Mouse (Mus musculus) lung, embryonic 14.5 days (tissue): ENCODE data around the gene Tmprss13. TPM values are rescaled to one million over a fixed set of nuclear protein-coding genes. Genes with fewer than 3 reads are reported as not detected.
A peak's percentile ranks its signal among the peaks of the same experiment; 100 is the strongest.

Experiments
- ATAC-seq: fragments of 200-750 bp; cut with Nextera tagmentation; 2 replicates; pipeline ENCODE4 v1.8.0; 2017; ENCODE audit warnings: mild to moderate bottlenecking, moderate TSS enrichment, moderate library complexity; ENCODE audit not compliant: insufficient read depth
- DNase-seq: peaks from one replicate; pipeline ENCODE4 v3.0.0-alpha.2; 2015
- H3K27ac ChIP-seq: fragments of 300-500 bp; sonication (generic); 2 replicates; pipeline ENCODE4 v1.5.1; 2014; ENCODE audit warnings: low read depth, mild to moderate bottlenecking, moderate library complexity
- H3K27me3 ChIP-seq: fragments of 300-500 bp; sonication (generic); 2 replicates; pipeline ENCODE4 v1.6.1; 2014; ENCODE audit warnings: low read length, control low read depth; ENCODE audit not compliant: insufficient read depth
- H3K36me3 ChIP-seq: fragments of 300-500 bp; sonication (generic); 2 replicates; pipeline ENCODE4 v1.6.1; 2014; ENCODE audit warnings: control low read depth; ENCODE audit not compliant: insufficient read depth
- H3K4me1 ChIP-seq: fragments of 300-500 bp; sonication (generic); 2 replicates; pipeline ENCODE4 v1.6.1; 2014; ENCODE audit warnings: antibody characterized with exemption, control low read depth; ENCODE audit not compliant: insufficient read depth
- H3K4me2 ChIP-seq: fragments of 300-500 bp; sonication (generic); 2 replicates; pipeline ENCODE4 v1.6.1; 2014; ENCODE audit warnings: mild to moderate bottlenecking
- H3K4me3 ChIP-seq: fragments of 300-500 bp; sonication (generic); 2 replicates; pipeline ENCODE4 v1.5.1; 2014; ENCODE audit warnings: low read depth, low read length
- H3K9ac ChIP-seq: fragments of 300-500 bp; sonication (generic); 2 replicates; pipeline ENCODE4 v1.6.1; 2014
- H3K9me3 ChIP-seq: fragments of 300-500 bp; sonication (generic); 2 replicates; pipeline ENCODE4 v1.6.1; 2016; ENCODE audit warnings: low read depth, low read length, control low read depth
- CTCF ChIP-seq: IDR thresholded peaks from 2 replicates; pipeline ENCODE4 v1.5.1; 2016; ENCODE audit warnings: antibody characterized with exemption, low read depth
- WGBS: fragments of 180-500 bp; shearing (Covaris S2); extraction: QIAGEN DNeasy Blood & Tissue Kit; methylation state at CpG from one replicate; pipeline ENCODE4 v1.1.7; 2014; 5-methylcytosine and 5-hydroxymethylcytosine counted together
- polyA plus RNA-seq: library from polyadenylated mRNA; unstranded; fragments of >200 nt; fragmentation: Nextera tagmentation; extraction: Ambion mirVana; gene quantifications from 2 replicates; pipeline ENCODE4 v1.2.1, GENCODE M21; 2014

The Tmprss13 gene
- polyA plus RNA-seq, 1 experiment from 2014 or later: 0.12 TPM

- under 1% methylated on average over 28 of the region's 28 CpGs for WGBS
- no peaks in the 10 kb centered on the region for H3K9me3 ChIP-seq
- no peaks in the 10 kb centered on the region for H3K36me3 ChIP-seq
- H3K27me3 ChIP-seq: no peaks in the 10 kb centered on the region
- peak; percentile 76 for DNase-seq
- H3K4me3 ChIP-seq: peak within 1 kb of the TSS; percentile 58
- TF ChIP-seq CTCF: no peak
- H3K4me1 ChIP-seq: peaks cover 6% of the 10 kb centered on the region; the same call in 1 of the 2 replicates
- peak within 1 kb of the TSS; percentile 90 for H3K4me2 ChIP-seq
- H3K9ac ChIP-seq: peak within 1 kb of the TSS; percentile 59
- peak within 1 kb of the TSS; percentile 24; the same call in 1 of the 2 replicates for H3K27ac ChIP-seq
- peak; percentile 82 for ATAC-seq
These were observed 51.2 kb downstream of the Tmprss13 start, which contains the start of gene Fxyd6 for GRCm38 (mm10) chr9:45370117-45370561. Gene Fxyd6 (plus strand): TSS chr9:45370185.

GRCm38 (mm10) chr9:45370616-45371336 lies 51.9 kb downstream of the Tmprss13 start:
- TF ChIP-seq CTCF: no peak
- H3K36me3 ChIP-seq: no peaks in the 10 kb centered on the region
- H3K27ac ChIP-seq: peak overlapping the region; percentile 24; the same call in 1 of the 2 replicates
- H3K4me2 ChIP-seq: peak overlapping the region; percentile 90
- H3K9me3 ChIP-seq: no peaks in the 10 kb centered on the region
- peak; percentile 24 for ATAC-seq
- peak overlapping the region; percentile 58 for H3K4me3 ChIP-seq
- no peaks in the 10 kb centered on the region for H3K27me3 ChIP-seq
- WGBS: 4% methylated on average over 25 of the region's 25 CpGs
- DNase-seq: peak; percentile 3
- peak overlapping the region; percentile 59 for H3K9ac ChIP-seq
- H3K4me1 ChIP-seq: peaks cover 6% of the 10 kb centered on the region; the same call in 1 of the 2 replicates

GRCm38 (mm10) chr9:45371337-45371707 lies 52.4 kb downstream of the Tmprss13 start:
- Histone ChIP-seq H3K4me1 (peaks cover 6% of the 10 kb centered on the region; the same call in 1 of the 2 replicates), H3K27ac (no peak overlapping the region), H3K4me3 (peak overlapping the region; percentile 58), H3K36me3 (no peaks in the 10 kb centered on the region), H3K4me2 (peak overlapping the region; percentile 90), H3K9ac (0 out of 2 replicates have a peak overlapping the region, but pooled peaks have one; percentile 59), H3K9me3 (no peaks in the 10 kb centered on the region), H3K27me3 (no peaks in the 10 kb centered on the region)
- TF ChIP-seq CTCF: no peak
- 24% methylated on average over 2 of the region's 2 CpGs for WGBS
- no peak for DNase-seq
- no peak for ATAC-seq

- Histone ChIP-seq H3K4me2 (no peak overlapping the region), H3K4me1 (peaks cover 6% of the 10 kb centered on the region; the same call in 1 of the 2 replicates), H3K27ac (no peak overlapping the region), H3K4me3 (no peak overlapping the region), H3K36me3 (no peaks in the 10 kb centered on the region), H3K9ac (no peak overlapping the region), H3K9me3 (no peaks in the 10 kb centered on the region), H3K27me3 (no peaks in the 10 kb centered on the region)
- DNase-seq (no peak), ATAC-seq (no peak)
- TF ChIP-seq CTCF: no peak
- 45% methylated on average over 3 of the region's 3 CpGs for WGBS
These were observed 55.0 kb downstream of the Tmprss13 start for GRCm38 (mm10) chr9:45373896-45374295.

GRCm38 (mm10) chr9:45374988-45375502 lies 56.1 kb downstream of the Tmprss13 start:
- H3K27ac ChIP-seq: no peak overlapping the region
- H3K9ac ChIP-seq: no peak overlapping the region
- no peaks in the 10 kb centered on the region for H3K9me3 ChIP-seq
- TF ChIP-seq CTCF: no peak
- H3K4me1 ChIP-seq: peaks cover 6% of the 10 kb centered on the region; the same call in 1 of the 2 replicates
- no peak overlapping the region for H3K4me3 ChIP-seq
- 89% methylated on average over 6 of the region's 6 CpGs for WGBS
- DNase-seq (no peak), ATAC-seq (no peak)
- no peak overlapping the region for H3K4me2 ChIP-seq
- H3K27me3 ChIP-seq: no peaks in the 10 kb centered on the region
- H3K36me3 ChIP-seq: no peaks in the 10 kb centered on the region

- peaks cover 3% of the 10 kb centered on the region; the same call in 1 of the 2 replicates for H3K4me1 ChIP-seq
These were observed 57.5 kb downstream of the Tmprss13 start for GRCm38 (mm10) chr9:45376427-45376826.

GRCm38 (mm10) chr9:45376883-45377282 lies 58.0 kb downstream of the Tmprss13 start:
- H3K4me1 ChIP-seq: 0 out of 2 replicates have a peak, but pooled peaks cover 3% of the 10 kb centered on the region
- H3K4me2 ChIP-seq: no peak overlapping the region
- H3K27me3 ChIP-seq: no peaks in the 10 kb centered on the region
- peak; percentile 31 for DNase-seq
- no peak for TF ChIP-seq CTCF
- H3K36me3 ChIP-seq: no peaks in the 10 kb centered on the region
- H3K9me3 ChIP-seq: no peaks in the 10 kb centered on the region
- 50% methylated on average over 2 of the region's 2 CpGs for WGBS
- 0 out of 2 replicates have a peak overlapping the region, but pooled peaks have one; percentile 2 for H3K27ac ChIP-seq
- peak; percentile 71 for ATAC-seq
- H3K9ac ChIP-seq: no peak overlapping the region
- no peak overlapping the region for H3K4me3 ChIP-seq

More at GRCm38 (mm10) chr9:45376427-45376826, 57.5 kb downstream of the Tmprss13 start:
- Histone ChIP-seq H3K9ac (no peak overlapping the region), H3K27me3 (no peaks in the 10 kb centered on the region), H3K4me3 (no peak overlapping the region), H3K36me3 (no peaks in the 10 kb centered on the region), H3K4me2 (no peak overlapping the region), H3K9me3 (no peaks in the 10 kb centered on the region), H3K27ac (0 out of 2 replicates have a peak overlapping the region, but pooled peaks have one; percentile 2)
- no peak for TF ChIP-seq CTCF
- 44% methylated on average over 4 of the region's 4 CpGs for WGBS
- no peak for ATAC-seq
- peak; percentile 7 for DNase-seq
